Mouse (Mus musculus): Measurements from ENCODE around the gene Ace. TPM values are rescaled to one million over a fixed set of nuclear protein-coding genes. Genes with fewer than 3 reads are reported as not detected.
A peak's percentile ranks its signal among the peaks of the same experiment; 100 is the strongest.

The Ace gene
- polyA plus RNA-seq, 1 experiment from 2014 or later = 1.4 TPM

GRCm38 (mm10) chr11:105943133-105944102 lies 24.3 kb upstream of the Ace start:
- Histone ChIP-seq H3K9ac (ENCODE audit: low read length) (peak overlapping the region; percentile 56), H3K27me3 (replicated peaks; ENCODE audit: control insufficient read depth, insufficient read depth, low read length) (peaks cover 8% of the 10 kb centered on the region; the same call in 1 of the 2 replicates)
- 6% methylated on average over 36 of the region's 47 CpGs for WGBS

GRCm38 (mm10) chr11:105944126-105944621 lies 23.6 kb upstream of the Ace start:
- under 1% methylated on average over 55 of the region's 59 CpGs for WGBS
- Histone ChIP-seq H3K27me3 (replicated peaks; ENCODE audit: control insufficient read depth, insufficient read depth, low read length) (peaks cover 8% of the 10 kb centered on the region; the same call in 1 of the 2 replicates), H3K4me3 (ENCODE audit: low read depth, low read length) (peak overlapping the region; percentile 56), H3K9ac (ENCODE audit: low read length) (peak overlapping the region; percentile 56), H3K4me2 (ENCODE audit: low read length) (peak overlapping the region; percentile 97), H3K36me3 (ENCODE audit: control insufficient read depth, insufficient read depth, low read length) (no peaks in the 10 kb centered on the region), H3K27ac (ENCODE audit: low read depth) (peak overlapping the region; percentile 65), H3K9me3 (ENCODE audit: control insufficient read depth, low read length) (no peaks in the 10 kb centered on the region), H3K4me1 (replicated peaks; ENCODE audit: control insufficient read depth, insufficient read depth, low read length) (peaks cover 9% of the 10 kb centered on the region; the same call in 1 of the 2 replicates)
- ATAC-seq (replicated peaks; ENCODE audit: low FRiP score, low TSS enrichment, low read depth) = peak; percentile 73
- peak; percentile 84 for DNase-seq (ENCODE audit: low spot score)

More at GRCm38 (mm10) chr11:105943133-105944102, 24.3 kb upstream of the Ace start:
- Histone ChIP-seq H3K4me3 (ENCODE audit: low read depth, low read length) (peak overlapping the region; percentile 56), H3K36me3 (ENCODE audit: control insufficient read depth, insufficient read depth, low read length) (no peaks in the 10 kb centered on the region), H3K9me3 (ENCODE audit: control insufficient read depth, low read length) (no peaks in the 10 kb centered on the region), H3K4me1 (replicated peaks; ENCODE audit: control insufficient read depth, insufficient read depth, low read length) (peaks cover 9% of the 10 kb centered on the region; the same call in 1 of the 2 replicates), H3K4me2 (ENCODE audit: low read length) (peak overlapping the region; percentile 97), H3K27ac (ENCODE audit: low read depth) (peak overlapping the region; percentile 65)
- peak; percentile 61 for ATAC-seq (replicated peaks; ENCODE audit: low FRiP score, low TSS enrichment, low read depth)
- DNase-seq (ENCODE audit: low spot score) = peak; percentile 77

GRCm38 (mm10) chr11:105944770-105945672 lies 22.7 kb upstream of the Ace start:
- WGBS = 59% methylated on average over 16 of the region's 16 CpGs

DNA sequence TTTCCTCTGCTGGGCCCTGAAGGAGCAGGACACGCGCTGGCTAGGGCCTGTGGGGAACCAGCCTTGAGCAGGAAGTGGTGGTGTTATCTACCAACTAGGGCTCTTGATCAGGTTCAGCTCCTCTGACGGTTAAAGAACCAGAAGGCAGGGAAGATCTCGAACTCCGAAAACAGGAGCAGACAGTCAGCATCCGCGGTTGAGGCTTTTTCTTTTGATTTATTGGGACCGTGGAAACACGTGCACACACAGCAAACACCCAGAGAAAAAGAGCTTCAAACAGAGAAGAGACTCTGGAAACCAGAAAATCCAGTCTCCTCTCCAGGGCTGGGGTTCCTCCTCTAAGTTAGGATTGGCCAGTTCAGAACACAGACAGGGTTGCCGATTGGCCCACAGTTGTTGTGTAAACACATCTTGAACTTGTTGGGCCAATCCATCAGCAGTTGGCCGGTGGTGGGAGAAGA lies 21.0 kb upstream of the Ace start:
- no peak overlapping the region for H3K4me3 ChIP-seq (ENCODE audit: low read depth, low read length)
- H3K4me1 ChIP-seq (replicated peaks; ENCODE audit: control insufficient read depth, insufficient read depth, low read length) = peaks cover 9% of the 10 kb centered on the region; the same call in 1 of the 2 replicates
- H3K9me3 ChIP-seq (ENCODE audit: control insufficient read depth, low read length) = no peaks in the 10 kb centered on the region
- H3K27ac ChIP-seq (ENCODE audit: low read depth) = 0 out of 2 replicates have a peak overlapping the region, but pooled peaks have one; percentile 24
- H3K9ac ChIP-seq (ENCODE audit: low read length) = no peak overlapping the region
- H3K4me2 ChIP-seq (ENCODE audit: low read length) = no peak overlapping the region
- H3K27me3 ChIP-seq (replicated peaks; ENCODE audit: control insufficient read depth, insufficient read depth, low read length) = peaks cover 8% of the 10 kb centered on the region; the same call in 1 of the 2 replicates
- no peaks in the 10 kb centered on the region for H3K36me3 ChIP-seq (ENCODE audit: control insufficient read depth, insufficient read depth, low read length)
- WGBS = 35% methylated on average over 11 of the region's 11 CpGs
- no peak for ATAC-seq (replicated peaks; ENCODE audit: low FRiP score, low TSS enrichment, low read depth)
- no peak for DNase-seq (ENCODE audit: low spot score)

More at GRCm38 (mm10) chr11:105944770-105945672, 22.7 kb upstream of the Ace start:
- Histone ChIP-seq H3K27ac (ENCODE audit: low read depth) (peak overlapping the region; percentile 65), H3K36me3 (ENCODE audit: control insufficient read depth, insufficient read depth, low read length) (no peaks in the 10 kb centered on the region), H3K9ac (ENCODE audit: low read length) (0 out of 2 replicates have a peak overlapping the region, but pooled peaks have one; percentile 25), H3K27me3 (replicated peaks; ENCODE audit: control insufficient read depth, insufficient read depth, low read length) (peaks cover 8% of the 10 kb centered on the region; the same call in 1 of the 2 replicates), H3K4me3 (ENCODE audit: low read depth, low read length) (peak overlapping the region; percentile 56), H3K4me1 (replicated peaks; ENCODE audit: control insufficient read depth, insufficient read depth, low read length) (peaks cover 9% of the 10 kb centered on the region; the same call in 1 of the 2 replicates), H3K4me2 (ENCODE audit: low read length) (peak overlapping the region; percentile 97), H3K9me3 (ENCODE audit: control insufficient read depth, low read length) (no peaks in the 10 kb centered on the region)
- no peak for DNase-seq (ENCODE audit: low spot score)
- ATAC-seq (replicated peaks; ENCODE audit: low FRiP score, low TSS enrichment, low read depth) = no peak

DNA sequence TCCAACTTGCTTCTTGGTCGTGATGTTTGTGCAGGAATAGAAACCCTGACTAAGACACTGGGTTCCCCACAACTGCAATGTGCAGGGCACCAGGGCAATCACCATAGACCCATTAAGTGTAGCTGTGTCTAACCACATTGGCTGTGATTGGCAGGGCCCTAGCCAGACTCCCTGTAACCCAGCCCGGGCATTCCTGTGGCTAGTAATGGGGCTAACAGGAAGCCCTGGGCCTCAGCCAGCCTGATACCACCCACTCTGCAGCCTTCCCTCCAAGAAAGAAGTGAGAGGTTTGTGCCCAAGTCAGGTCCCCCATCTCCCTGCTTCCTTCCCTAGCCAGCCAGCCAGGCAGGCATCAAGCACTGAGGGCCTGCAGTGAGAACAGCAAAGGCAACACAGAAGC lies 19.5 kb upstream of the Ace start:
- H3K4me3 ChIP-seq (ENCODE audit: low read depth, low read length) = no peak overlapping the region
- H3K9ac ChIP-seq (ENCODE audit: low read length) = no peak overlapping the region
- 83% methylated on average over 2 of the region's 2 CpGs for WGBS
- peaks cover 7% of the 10 kb centered on the region; the same call in 1 of the 2 replicates for H3K27me3 ChIP-seq (replicated peaks; ENCODE audit: control insufficient read depth, insufficient read depth, low read length)
- H3K4me1 ChIP-seq (replicated peaks; ENCODE audit: control insufficient read depth, insufficient read depth, low read length) = peaks cover 9% of the 10 kb centered on the region; the same call in 1 of the 2 replicates
- DNase-seq (ENCODE audit: low spot score) (no peak), ATAC-seq (replicated peaks; ENCODE audit: low FRiP score, low TSS enrichment, low read depth) (no peak)
- H3K36me3 ChIP-seq (ENCODE audit: control insufficient read depth, insufficient read depth, low read length) = no peaks in the 10 kb centered on the region
- no peaks in the 10 kb centered on the region for H3K9me3 ChIP-seq (ENCODE audit: control insufficient read depth, low read length)
- H3K4me2 ChIP-seq (ENCODE audit: low read length) = no peak overlapping the region
- no peak overlapping the region for H3K27ac ChIP-seq (ENCODE audit: low read depth)

- no peak for ATAC-seq (replicated peaks; ENCODE audit: low FRiP score, low TSS enrichment, low read depth)
- H3K36me3 ChIP-seq (ENCODE audit: control insufficient read depth, insufficient read depth, low read length) = no peaks in the 10 kb centered on the region
- H3K4me2 ChIP-seq (ENCODE audit: low read length) = no peak overlapping the region
These were observed 17.2 kb upstream of the Ace start for GRCm38 (mm10) chr11:105950519-105950918.

GRCm38 (mm10) chr11:105951601-105952044 lies 16.1 kb upstream of the Ace start:
- no peak overlapping the region for H3K4me2 ChIP-seq (ENCODE audit: low read length)
- no peak for ATAC-seq (replicated peaks; ENCODE audit: low FRiP score, low TSS enrichment, low read depth)

More at GRCm38 (mm10) chr11:105950519-105950918, 17.2 kb upstream of the Ace start:
- Histone ChIP-seq H3K27ac (ENCODE audit: low read depth) (no peak overlapping the region), H3K4me3 (ENCODE audit: low read depth, low read length) (no peak overlapping the region), H3K4me1 (replicated peaks; ENCODE audit: control insufficient read depth, insufficient read depth, low read length) (peaks cover under 1% of the 10 kb centered on the region; the same call in 1 of the 2 replicates), H3K27me3 (replicated peaks; ENCODE audit: control insufficient read depth, insufficient read depth, low read length) (no peaks in the 10 kb centered on the region), H3K9ac (ENCODE audit: low read length) (no peak overlapping the region), H3K9me3 (ENCODE audit: control insufficient read depth, low read length) (no peaks in the 10 kb centered on the region)
- no peak for DNase-seq (ENCODE audit: low spot score)
- WGBS = 60% methylated on average over 4 of the region's 4 CpGs

More at GRCm38 (mm10) chr11:105951601-105952044, 16.1 kb upstream of the Ace start:
- no peaks in the 10 kb centered on the region for H3K36me3 ChIP-seq (ENCODE audit: control insufficient read depth, insufficient read depth, low read length)
- 56% methylated on average over 3 of the region's 3 CpGs for WGBS
- H3K27ac ChIP-seq (ENCODE audit: low read depth) = no peak overlapping the region
- H3K27me3 ChIP-seq (replicated peaks; ENCODE audit: control insufficient read depth, insufficient read depth, low read length) = no peaks in the 10 kb centered on the region
- H3K4me3 ChIP-seq (ENCODE audit: low read depth, low read length) = no peak overlapping the region
- H3K9ac ChIP-seq (ENCODE audit: low read length) = no peak overlapping the region
- no peaks in the 10 kb centered on the region for H3K9me3 ChIP-seq (ENCODE audit: control insufficient read depth, low read length)
- no peaks in the 10 kb centered on the region; the same call in 1 of the 2 replicates for H3K4me1 ChIP-seq (replicated peaks; ENCODE audit: control insufficient read depth, insufficient read depth, low read length)
- no peak for DNase-seq (ENCODE audit: low spot score)
